Mouse (Mus musculus) E14TG2a.4 (cell line): ENCODE measurements around the gene Asb12.
A peak's percentile ranks its signal among the peaks of the same experiment; 100 is the strongest.

ENCODE experiments used
- H3K27me3 ChIP-seq: 2 replicates; pipeline ENCODE4 v1.6.1; 2014; ENCODE audit warnings: low read length, control low read depth; ENCODE audit not compliant: insufficient read depth
- H3K36me3 ChIP-seq: 2 replicates; pipeline ENCODE4 v1.6.1; 2014; ENCODE audit warnings: low read length, control low read depth; ENCODE audit not compliant: insufficient read depth
- H3K4me1 ChIP-seq: replicated peaks from 2 replicates; pipeline ENCODE4 v1.6.1; 2014; ENCODE audit warnings: low read depth, low read length, control low read depth
- H3K4me3 ChIP-seq: replicated peaks from 2 replicates; pipeline ENCODE4 v1.5.1; 2014; ENCODE audit warnings: mild to moderate bottlenecking, low read length
- H3K9me3 ChIP-seq: 2 replicates; pipeline ENCODE4 v1.6.1; 2014; ENCODE audit warnings: low read length, control low read depth
- CTCF ChIP-seq: conservative IDR thresholded peaks from 2 replicates; pipeline ENCODE4 v1.5.1; 2014; ENCODE audit warnings: low read length
- NANOG ChIP-seq: IDR thresholded peaks from 2 replicates; pipeline ENCODE4 v1.6.1; 2014; ENCODE audit warnings: borderline replicate concordance, low read length, mixed read lengths
- POU5F1 ChIP-seq: IDR thresholded peaks from 2 replicates; pipeline ENCODE4 v1.6.1; 2014; ENCODE audit warnings: low read length, borderline replicate concordance

Gene Asb12

GRCm38 (mm10) chrX:95443898-95444775, 113.7 kb downstream of the Asb12 start:
- TF ChIP-seq CTCF (no peak), NANOG (no peak)
- peaks cover 20% of the 10 kb centered on the region; the same call in 1 of the 2 replicates for H3K4me1 ChIP-seq
- no peaks in the 10 kb centered on the region for H3K27me3 ChIP-seq
- no peaks in the 10 kb centered on the region for H3K36me3 ChIP-seq
- no peaks in the 10 kb centered on the region for H3K9me3 ChIP-seq
- peak overlapping the region; percentile 82 for H3K4me3 ChIP-seq

GRCm38 (mm10) chrX:95443390-95443789, 114.4 kb downstream of the Asb12 start:
- peaks cover 20% of the 10 kb centered on the region; the same call in 1 of the 2 replicates for H3K4me1 ChIP-seq
- TF ChIP-seq CTCF, result no peak
- TF ChIP-seq NANOG, result no peak
- TF ChIP-seq POU5F1, result no peak
- H3K4me3 ChIP-seq, result peak overlapping the region; percentile 82
- no peaks in the 10 kb centered on the region for H3K9me3 ChIP-seq
- no peaks in the 10 kb centered on the region for H3K36me3 ChIP-seq
- no peaks in the 10 kb centered on the region for H3K27me3 ChIP-seq

- Histone ChIP-seq H3K4me3 (no peak overlapping the region), H3K36me3 (no peaks in the 10 kb centered on the region), H3K9me3 (no peaks in the 10 kb centered on the region), H3K4me1 (peaks cover 20% of the 10 kb centered on the region; the same call in 1 of the 2 replicates), H3K27me3 (no peaks in the 10 kb centered on the region)
- no peak for TF ChIP-seq CTCF
- no peak for TF ChIP-seq NANOG
- no peak for TF ChIP-seq POU5F1
Measured at GRCm38 (mm10) chrX:95442261-95442660, 115.5 kb downstream of the Asb12 start.

- no peaks in the 10 kb centered on the region for H3K27me3 ChIP-seq
- H3K9me3 ChIP-seq, result no peaks in the 10 kb centered on the region
- no peaks in the 10 kb centered on the region for H3K36me3 ChIP-seq
- TF ChIP-seq NANOG, result no peak
- no peak for TF ChIP-seq CTCF
- TF ChIP-seq POU5F1, result no peak
- H3K4me3 ChIP-seq, result no peak overlapping the region
- peaks cover 20% of the 10 kb centered on the region; the same call in 1 of the 2 replicates for H3K4me1 ChIP-seq
Measured at GRCm38 (mm10) chrX:95441290-95441689, 116.5 kb downstream of the Asb12 start.

GRCm38 (mm10) chrX:95438491-95438890, 119.3 kb downstream of the Asb12 start:
- H3K4me3 ChIP-seq, result no peak overlapping the region
- no peaks in the 10 kb centered on the region for H3K27me3 ChIP-seq
- H3K36me3 ChIP-seq, result no peaks in the 10 kb centered on the region
- peaks cover 12% of the 10 kb centered on the region; the same call in 1 of the 2 replicates for H3K4me1 ChIP-seq
- TF ChIP-seq NANOG, result no peak
- TF ChIP-seq POU5F1, result no peak
- TF ChIP-seq CTCF, result no peak
- no peaks in the 10 kb centered on the region for H3K9me3 ChIP-seq

- H3K36me3 ChIP-seq, result no peaks in the 10 kb centered on the region
- no peak overlapping the region for H3K4me3 ChIP-seq
- no peaks in the 10 kb centered on the region for H3K9me3 ChIP-seq
- no peak for TF ChIP-seq POU5F1
- no peak for TF ChIP-seq CTCF
- TF ChIP-seq NANOG, result no peak
- H3K4me1 ChIP-seq, result peaks cover 6% of the 10 kb centered on the region; the same call in 1 of the 2 replicates
- no peaks in the 10 kb centered on the region for H3K27me3 ChIP-seq
Measured at GRCm38 (mm10) chrX:95437236-95437635, 120.6 kb downstream of the Asb12 start.
